18 mouse cellular contexts compared by ENCODE assay signal in the genomic region with DNA sequence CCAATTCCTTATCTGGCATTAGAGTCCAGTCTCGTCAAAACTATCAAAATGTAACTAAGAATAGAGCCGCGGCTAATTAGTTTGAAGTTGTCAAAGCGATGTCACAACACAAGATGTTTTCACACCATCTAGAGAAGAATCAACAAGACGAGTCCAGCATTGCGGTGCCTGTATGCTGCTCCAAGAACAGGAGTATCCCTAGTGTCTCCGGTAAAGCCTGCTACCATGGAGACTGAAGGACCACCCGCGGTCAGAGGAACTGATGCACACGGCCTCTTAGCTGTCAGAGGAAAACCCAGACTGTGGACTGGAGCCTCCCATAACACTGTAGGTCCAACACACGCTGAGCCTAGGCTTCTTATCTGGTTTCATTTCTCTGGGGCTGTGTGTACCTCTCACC. TPM values are rescaled to one million over a fixed set of nuclear protein-coding genes. Genes with fewer than 3 reads are reported as not detected.
"Had no signal": no experiment of that assay in that cellular context is flagged by ENCODE, and none has a peak within 500 bp of the region (broad histone marks: within the 10 kb centered on the region; RNA-seq: fewer than 3 reads in every experiment).

No protein-coding gene starts in this region.

- DNase-seq: kidney, adult 11 months; kidney, adult 8-10 months; kidney, postnatal 10 days; kidney, postnatal 36 days; liver, embryonic 13.5 days; lung, adult 2 months; lung, postnatal 14 days; lung, postnatal 4 days; midbrain, embryonic 14.5 days; right cerebral cortex, postnatal 14 days; right cerebral cortex, postnatal 4 days; spleen, adult 18-20 months; thymus, postnatal 36 days had no signal

- H3K36me3 ChIP-seq: kidney, embryonic 15.5 days; liver, embryonic 13.5 days; stomach, embryonic 15.5 days had no signal

- H3K4me3 ChIP-seq: kidney, embryonic 15.5 days; liver, embryonic 13.5 days; stomach, embryonic 15.5 days had no signal

- H3K4me2 ChIP-seq: kidney, embryonic 15.5 days; liver, embryonic 13.5 days; midbrain, embryonic 11.5 days; stomach, embryonic 15.5 days had no signal

- H3K9me3 ChIP-seq: kidney, embryonic 15.5 days; stomach, embryonic 15.5 days had no signal

- H3K27ac ChIP-seq: kidney, embryonic 15.5 days; liver, embryonic 13.5 days; stomach, embryonic 15.5 days had no signal

- H3K9ac ChIP-seq: kidney, embryonic 15.5 days; liver, embryonic 13.5 days; stomach, embryonic 15.5 days had no signal

- H3K27me3 ChIP-seq: kidney, embryonic 15.5 days; liver, embryonic 13.5 days; stomach, embryonic 15.5 days had no signal

- H3K4me1 ChIP-seq: kidney, embryonic 15.5 days; liver, embryonic 13.5 days; stomach, embryonic 15.5 days had no signal

RNA-seq across cellular contexts. Expression of a gene that starts 11.5 kb away (rescaled TPM):
- total RNA-seq: megakaryocyte progenitor cell, adult 5-6 weeks; megakaryocyte-erythroid progenitor cell, adult 5-6 weeks had no signal
